Mouse (Mus musculus) midbrain, postnatal 0 days (tissue): Measurements from ENCODE around the gene Fam181b. TPM values are rescaled to one million over a fixed set of nuclear protein-coding genes. Genes with fewer than 3 reads are reported as not detected.

Experiments used
- ATAC-seq: fragments of 200-750 bp; cut with Nextera tagmentation; 2 replicates; pipeline ENCODE4 v1.8.0; 2017; ENCODE audit warnings: moderate number of reproducible peaks, mild to moderate bottlenecking, moderate TSS enrichment, moderate library complexity; ENCODE audit not compliant: low FRiP score
- DNase-seq: peaks from one replicate; pipeline ENCODE4 v3.0.0-alpha.2; 2015; ENCODE audit warnings: low spot score
- H3K27ac ChIP-seq: fragments of 300-500 bp; sonication (generic); 2 replicates; pipeline ENCODE4 v1.5.1; 2014; ENCODE audit warnings: low read depth, mild to moderate bottlenecking, low read length, mixed read lengths
- H3K27me3 ChIP-seq: fragments of 300-500 bp; sonication (generic); 2 replicates; pipeline ENCODE4 v1.6.1; 2014; ENCODE audit warnings: low read length, control low read depth, mixed read lengths; ENCODE audit not compliant: insufficient read depth
- H3K36me3 ChIP-seq: fragments of 300-500 bp; sonication (generic); 2 replicates; pipeline ENCODE4 v1.6.1; 2014; ENCODE audit warnings: low read length, control low read depth, mixed read lengths; ENCODE audit not compliant: insufficient read depth
- H3K4me1 ChIP-seq: fragments of 300-500 bp; sonication (generic); 2 replicates; pipeline ENCODE4 v1.6.1; 2014; ENCODE audit warnings: mild to moderate bottlenecking, control low read depth, antibody characterized with exemption, low read length, mixed read lengths; ENCODE audit not compliant: insufficient read depth
- H3K4me2 ChIP-seq: fragments of 300-500 bp; sonication (generic); 2 replicates; pipeline ENCODE4 v1.6.1; 2014; ENCODE audit warnings: low read depth, mild to moderate bottlenecking, low read length, mixed read lengths; ENCODE audit not compliant: poor library complexity, severe bottlenecking
- H3K4me3 ChIP-seq: fragments of 300-500 bp; sonication (generic); 2 replicates; pipeline ENCODE4 v1.5.1; 2014; ENCODE audit warnings: low read depth, mild to moderate bottlenecking, low read length, moderate library complexity
- H3K9ac ChIP-seq: fragments of 300-500 bp; sonication (generic); replicated peaks from 2 replicates; pipeline ENCODE4 v1.6.1; 2014; ENCODE audit warnings: mild to moderate bottlenecking, low read length, moderate library complexity, mixed read lengths; ENCODE audit not compliant: poor library complexity, severe bottlenecking
- H3K9me3 ChIP-seq: fragments of 300-500 bp; sonication (generic); 2 replicates; pipeline ENCODE4 v1.6.1; 2016; ENCODE audit warnings: low read length, control low read depth
- CTCF ChIP-seq: IDR thresholded peaks from 2 replicates; pipeline ENCODE4 v1.5.1; 2016; ENCODE audit warnings: antibody characterized with exemption, mild to moderate bottlenecking
- WGBS: fragments of 180-500 bp; shearing (Covaris S2); extraction: QIAGEN DNeasy Blood & Tissue Kit; methylation state at CpG from one replicate; pipeline ENCODE4 v1.1.7; 2014; 5-methylcytosine and 5-hydroxymethylcytosine counted together
- polyA plus RNA-seq: library from polyadenylated mRNA; unstranded; fragments of >200 nt; fragmentation: Nextera tagmentation; extraction: Ambion mirVana; gene quantifications from 2 replicates; pipeline ENCODE4 v1.2.1, GENCODE M21; 2015
- total RNA-seq: library from RNA; depleted of rRNA; stranded (reverse); fragments of >200 nt; gene quantifications from 2 replicates; pipeline ENCODE4 v1.2.3, GENCODE M21; 2014

Gene Fam181b
- total and polyA plus RNA-seq, 2 experiments from 2014 or later, result 34.2 to 61.4 TPM

GRCm38 (mm10) chr7:93079420-93079784, 263 bp upstream of the Fam181b start:
- Histone ChIP-seq H3K27ac (no peak overlapping the region; the same call in 1 of the 2 replicates), H3K27me3 (no peaks in the 10 kb centered on the region), H3K4me1 (0 out of 2 replicates have a peak, but pooled peaks cover 3% of the 10 kb centered on the region), H3K9ac (peak overlapping the region; percentile 79), H3K4me2 (peak overlapping the region; percentile 66), H3K9me3 (no peaks in the 10 kb centered on the region), H3K4me3 (peak overlapping the region; percentile 90), H3K36me3 (no peaks in the 10 kb centered on the region)
- ATAC-seq, result peak; percentile 9
- TF ChIP-seq CTCF, result no peak
- DNase-seq, result peak; percentile 9
- 9% methylated on average over 7 of the region's 7 CpGs for WGBS

GRCm38 (mm10) chr7:93080731-93081430, 1.2 kb downstream of the Fam181b start:
- Histone ChIP-seq H3K27ac (peak overlapping the region; percentile 71), H3K4me3 (peak overlapping the region; percentile 90), H3K36me3 (no peaks in the 10 kb centered on the region), H3K9me3 (no peaks in the 10 kb centered on the region), H3K4me2 (peak overlapping the region; percentile 66), H3K9ac (peak overlapping the region; percentile 79), H3K27me3 (no peaks in the 10 kb centered on the region), H3K4me1 (0 out of 2 replicates have a peak, but pooled peaks cover 3% of the 10 kb centered on the region)
- DNase-seq (peak; percentile 23), ATAC-seq (peak; percentile 20)
- TF ChIP-seq CTCF, result no peak
- under 1% methylated on average over 45 of the region's 45 CpGs for WGBS

- peak; percentile 15; the same call in 1 of the 2 replicates for TF ChIP-seq CTCF
- peak overlapping the region; percentile 59 for H3K27ac ChIP-seq
- 2% methylated on average over 11 of the region's 11 CpGs for WGBS
- H3K4me1 ChIP-seq, result no peaks in the 10 kb centered on the region
- no peaks in the 10 kb centered on the region for H3K9me3 ChIP-seq
- no peaks in the 10 kb centered on the region for H3K27me3 ChIP-seq
- DNase-seq (peak; percentile 94), ATAC-seq (peak; percentile 86)
- H3K4me2 ChIP-seq, result peak overlapping the region; percentile 41
- H3K36me3 ChIP-seq, result no peaks in the 10 kb centered on the region
- peak overlapping the region; percentile 20; the same call in 1 of the 2 replicates for H3K4me3 ChIP-seq
- no peak overlapping the region for H3K9ac ChIP-seq
Measured at GRCm38 (mm10) chr7:93093371-93094058, 13.8 kb downstream of the Fam181b start.

- Histone ChIP-seq H3K9ac (no peak overlapping the region), H3K4me3 (peak overlapping the region; percentile 8; the same call in 1 of the 2 replicates)
Measured at GRCm38 (mm10) chr7:93095511-93095910, 15.8 kb downstream of the Fam181b start.

GRCm38 (mm10) chr7:93104776-93105340, 25.2 kb downstream of the Fam181b start:
- DNase-seq (no peak), ATAC-seq (no peak)
- H3K27me3 ChIP-seq, result no peaks in the 10 kb centered on the region
- H3K27ac ChIP-seq, result no peak overlapping the region
- no peak overlapping the region for H3K4me3 ChIP-seq
- WGBS, result 90% methylated on average over 2 of the region's 2 CpGs
- no peaks in the 10 kb centered on the region for H3K36me3 ChIP-seq
- no peaks in the 10 kb centered on the region for H3K4me1 ChIP-seq
- no peaks in the 10 kb centered on the region for H3K9me3 ChIP-seq
- TF ChIP-seq CTCF, result no peak
- no peak overlapping the region for H3K9ac ChIP-seq
- no peak overlapping the region for H3K4me2 ChIP-seq

More at GRCm38 (mm10) chr7:93095511-93095910, 15.8 kb downstream of the Fam181b start:
- WGBS, result 5% methylated on average over 8 of the region's 8 CpGs
- Histone ChIP-seq H3K4me1 (no peaks in the 10 kb centered on the region), H3K36me3 (no peaks in the 10 kb centered on the region), H3K4me2 (peak overlapping the region; percentile 33), H3K27ac (no peak overlapping the region), H3K9me3 (no peaks in the 10 kb centered on the region), H3K27me3 (no peaks in the 10 kb centered on the region)
- TF ChIP-seq CTCF, result peak; percentile 88
- DNase-seq (peak; percentile 88), ATAC-seq (peak; percentile 59)
